Mouse (Mus musculus) lung, embryonic 14.5 days (tissue): ENCODE measurements around the gene Smndc1. TPM values are rescaled to one million over a fixed set of nuclear protein-coding genes. Genes with fewer than 3 reads are reported as not detected.

ENCODE experiments used
- ATAC-seq: fragments of 200-750 bp; cut with Nextera tagmentation; 2 replicates; pipeline ENCODE4 v1.8.0; 2017; ENCODE audit warnings: mild to moderate bottlenecking, moderate TSS enrichment, moderate library complexity; ENCODE audit not compliant: insufficient read depth
- DNase-seq: peaks from one replicate; pipeline ENCODE4 v3.0.0-alpha.2; 2015
- H3K27ac ChIP-seq: fragments of 300-500 bp; sonication (generic); 2 replicates; pipeline ENCODE4 v1.5.1; 2014; ENCODE audit warnings: low read depth, mild to moderate bottlenecking, moderate library complexity
- H3K27me3 ChIP-seq: fragments of 300-500 bp; sonication (generic); 2 replicates; pipeline ENCODE4 v1.6.1; 2014; ENCODE audit warnings: low read length, control low read depth; ENCODE audit not compliant: insufficient read depth
- H3K36me3 ChIP-seq: fragments of 300-500 bp; sonication (generic); 2 replicates; pipeline ENCODE4 v1.6.1; 2014; ENCODE audit warnings: control low read depth; ENCODE audit not compliant: insufficient read depth
- H3K4me1 ChIP-seq: fragments of 300-500 bp; sonication (generic); 2 replicates; pipeline ENCODE4 v1.6.1; 2014; ENCODE audit warnings: antibody characterized with exemption, control low read depth; ENCODE audit not compliant: insufficient read depth
- H3K4me2 ChIP-seq: fragments of 300-500 bp; sonication (generic); 2 replicates; pipeline ENCODE4 v1.6.1; 2014; ENCODE audit warnings: mild to moderate bottlenecking
- H3K4me3 ChIP-seq: fragments of 300-500 bp; sonication (generic); 2 replicates; pipeline ENCODE4 v1.5.1; 2014; ENCODE audit warnings: low read depth, low read length
- H3K9ac ChIP-seq: fragments of 300-500 bp; sonication (generic); 2 replicates; pipeline ENCODE4 v1.6.1; 2014
- H3K9me3 ChIP-seq: fragments of 300-500 bp; sonication (generic); 2 replicates; pipeline ENCODE4 v1.6.1; 2016; ENCODE audit warnings: low read depth, low read length, control low read depth
- CTCF ChIP-seq: IDR thresholded peaks from 2 replicates; pipeline ENCODE4 v1.5.1; 2016; ENCODE audit warnings: antibody characterized with exemption, low read depth
- WGBS: fragments of 180-500 bp; shearing (Covaris S2); extraction: QIAGEN DNeasy Blood & Tissue Kit; methylation state at CpG from one replicate; pipeline ENCODE4 v1.1.7; 2014; 5-methylcytosine and 5-hydroxymethylcytosine counted together
- polyA plus RNA-seq: library from polyadenylated mRNA; unstranded; fragments of >200 nt; fragmentation: Nextera tagmentation; extraction: Ambion mirVana; gene quantifications from 2 replicates; pipeline ENCODE4 v1.2.1, GENCODE M21; 2014

Smndc1 gene
- polyA plus RNA-seq, 1 experiment from 2014 or later, result 45.8 TPM

DNA sequence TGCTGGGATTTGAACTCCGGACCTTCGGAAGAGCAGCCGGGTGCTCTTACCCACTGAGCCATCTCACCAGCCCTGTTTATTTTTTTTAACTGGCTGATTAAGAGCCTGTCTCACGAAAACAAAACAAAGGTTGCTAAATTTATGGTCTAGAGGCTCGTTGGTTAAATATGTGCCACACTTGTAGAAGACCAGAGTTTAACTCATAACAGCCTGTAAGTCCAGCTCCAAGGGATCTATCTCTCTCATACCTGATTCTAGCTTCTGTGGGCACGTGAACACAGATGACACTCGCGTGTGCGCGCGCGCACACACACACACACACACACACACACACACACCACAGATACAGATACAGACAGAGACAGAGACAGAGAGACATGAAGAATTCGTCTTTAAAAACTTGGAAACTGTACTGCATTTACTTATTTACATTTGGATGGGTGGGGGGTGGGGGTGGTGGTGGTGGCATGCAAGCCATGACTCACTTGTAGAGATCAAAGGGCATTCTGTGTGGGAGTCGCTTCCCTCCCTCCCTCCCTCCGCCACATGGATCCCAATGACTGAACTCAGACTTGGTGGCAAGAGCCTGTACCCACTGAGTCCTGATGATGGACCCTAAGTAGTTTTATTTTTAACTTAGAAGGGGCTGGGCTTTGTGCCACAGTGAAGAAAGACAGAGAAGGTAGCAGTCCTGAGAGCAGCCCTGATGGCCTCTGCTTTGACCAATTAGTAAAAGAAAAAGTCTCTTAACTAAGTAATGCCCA lies 23.4 kb upstream of the Smndc1 start:
- no peak overlapping the region for H3K9ac ChIP-seq
- no peak for TF ChIP-seq CTCF
- DNase-seq (no peak), ATAC-seq (no peak)
- H3K9me3 ChIP-seq, result no peaks in the 10 kb centered on the region
- H3K4me1 ChIP-seq, result peaks cover 12% of the 10 kb centered on the region
- no peaks in the 10 kb centered on the region for H3K36me3 ChIP-seq
- 75% methylated on average over 15 of the region's 15 CpGs for WGBS
- no peak overlapping the region for H3K4me2 ChIP-seq
- H3K27me3 ChIP-seq, result no peaks in the 10 kb centered on the region
- no peak overlapping the region for H3K4me3 ChIP-seq
- no peak overlapping the region for H3K27ac ChIP-seq

GRCm38 (mm10) chr19:53412149-53412848 lies 21.9 kb upstream of the Smndc1 start:
- peak; percentile 39; the same call in 1 of the 2 replicates for ATAC-seq
- H3K4me2 ChIP-seq, result no peak overlapping the region
- H3K4me3 ChIP-seq, result no peak overlapping the region
- DNase-seq, result peak; percentile 60
- no peak overlapping the region for H3K9ac ChIP-seq
- WGBS, result 17% methylated on average over 6 of the region's 6 CpGs
- H3K27ac ChIP-seq, result peak overlapping the region; percentile 78
- no peaks in the 10 kb centered on the region for H3K27me3 ChIP-seq
- TF ChIP-seq CTCF, result no peak
- peaks cover 12% of the 10 kb centered on the region for H3K4me1 ChIP-seq
- H3K36me3 ChIP-seq, result no peaks in the 10 kb centered on the region
- no peaks in the 10 kb centered on the region for H3K9me3 ChIP-seq

DNA sequence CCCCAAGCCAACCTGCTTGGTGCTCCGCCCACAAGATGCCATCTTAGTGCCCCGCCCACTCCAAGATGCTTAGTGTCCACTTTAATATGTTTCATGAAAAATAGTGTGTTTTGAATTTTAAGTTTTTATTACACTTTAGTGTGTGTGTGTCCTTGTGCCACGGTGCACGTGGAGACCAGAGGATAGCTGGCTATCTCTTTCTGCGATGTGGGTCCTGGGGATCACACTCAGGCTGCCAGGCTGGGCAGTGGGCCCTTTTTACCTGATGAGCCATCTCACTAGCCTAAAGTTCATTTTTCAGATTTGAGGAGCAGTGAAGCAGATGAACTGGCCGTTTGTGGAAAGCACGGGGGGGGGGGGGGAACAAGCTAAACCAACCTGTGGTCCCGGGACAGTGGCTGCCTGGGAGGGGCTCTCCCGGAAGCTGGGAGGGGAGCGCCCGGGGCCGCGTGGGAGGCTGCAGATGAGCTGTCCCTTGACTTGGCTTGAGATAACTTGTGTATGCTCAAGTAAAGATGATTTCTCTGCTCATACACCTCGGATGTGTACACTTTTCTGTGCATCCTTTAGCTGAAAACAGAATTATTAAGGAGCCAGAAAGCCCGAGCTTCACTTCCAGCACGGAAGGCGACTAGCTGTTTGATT lies 19.4 kb upstream of the Smndc1 start:
- DNase-seq (no peak), ATAC-seq (no peak)
- no peak overlapping the region for H3K9ac ChIP-seq
- no peak overlapping the region for H3K4me3 ChIP-seq
- no peak for TF ChIP-seq CTCF
- WGBS, result 45% methylated on average over 17 of the region's 17 CpGs
- H3K36me3 ChIP-seq, result no peaks in the 10 kb centered on the region
- no peaks in the 10 kb centered on the region for H3K27me3 ChIP-seq
- H3K9me3 ChIP-seq, result no peaks in the 10 kb centered on the region
- peak overlapping the region; percentile 29; the same call in 1 of the 2 replicates for H3K4me2 ChIP-seq
- H3K27ac ChIP-seq, result no peak overlapping the region
- peaks cover 12% of the 10 kb centered on the region for H3K4me1 ChIP-seq

DNA sequence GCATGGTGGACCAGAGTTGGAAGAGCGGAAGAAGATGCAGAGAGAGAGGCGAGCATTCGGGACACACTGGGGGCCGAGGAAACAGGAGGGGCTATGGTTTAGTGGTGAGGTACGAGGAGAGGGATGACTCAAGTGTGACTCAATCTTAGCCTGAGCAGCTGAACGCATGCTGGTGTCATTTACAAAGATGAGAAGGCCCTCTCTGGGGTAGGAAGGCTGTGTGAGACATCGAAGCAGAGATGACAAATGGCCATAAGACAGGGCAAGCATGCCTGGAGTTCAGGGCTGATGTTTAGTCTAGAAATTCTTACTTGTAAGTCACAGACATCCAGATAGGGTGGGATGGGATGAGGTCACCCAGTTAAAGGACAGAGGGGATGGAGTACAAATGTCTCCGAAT lies 18.0 kb upstream of the Smndc1 start:
- no peak for TF ChIP-seq CTCF
- Histone ChIP-seq H3K27ac (no peak overlapping the region), H3K36me3 (no peaks in the 10 kb centered on the region), H3K27me3 (no peaks in the 10 kb centered on the region), H3K4me1 (peaks cover 12% of the 10 kb centered on the region), H3K9me3 (no peaks in the 10 kb centered on the region), H3K4me3 (no peak overlapping the region), H3K9ac (no peak overlapping the region), H3K4me2 (no peak overlapping the region)
- peak; percentile 45; the same call in 1 of the 2 replicates for ATAC-seq
- WGBS, result 49% methylated on average over 8 of the region's 8 CpGs
- DNase-seq, result no peak

DNA sequence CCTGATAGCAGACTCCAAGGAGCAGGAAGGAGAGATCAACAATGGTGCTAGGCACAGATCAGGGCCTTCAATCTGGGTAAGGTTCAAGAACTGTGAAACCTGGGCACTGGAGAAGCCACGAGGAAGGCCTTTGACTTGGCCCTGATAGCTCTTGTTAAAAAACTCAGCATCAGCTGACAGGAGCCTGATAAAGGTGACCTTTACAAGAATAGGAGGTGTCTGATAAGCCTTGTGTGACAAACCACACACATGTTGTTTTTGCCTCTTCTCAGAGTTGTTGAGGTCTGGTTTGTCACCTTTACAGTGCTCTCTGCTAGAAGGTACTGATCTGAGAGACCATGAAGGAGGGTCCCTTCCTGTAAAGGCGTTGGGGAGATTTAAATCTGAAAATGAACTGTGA lies 17.0 kb upstream of the Smndc1 start:
- H3K9ac ChIP-seq, result no peak overlapping the region
- no peak for ATAC-seq
- no peaks in the 10 kb centered on the region for H3K36me3 ChIP-seq
- peaks cover 10% of the 10 kb centered on the region for H3K4me1 ChIP-seq
- no peaks in the 10 kb centered on the region for H3K27me3 ChIP-seq
- no peak for TF ChIP-seq CTCF
- no peak for DNase-seq
- no peak overlapping the region for H3K27ac ChIP-seq
- no peaks in the 10 kb centered on the region for H3K9me3 ChIP-seq
- whole genome bisulfite sequencing, result 52% methylated on average over 2 of the region's 2 CpGs
- no peak overlapping the region for H3K4me3 ChIP-seq
- no peak overlapping the region for H3K4me2 ChIP-seq

GRCm38 (mm10) chr19:53405810-53406209 lies 15.4 kb upstream of the Smndc1 start:
- DNase-seq, result no peak
- TF ChIP-seq CTCF, result no peak
- Histone ChIP-seq H3K9me3 (no peaks in the 10 kb centered on the region), H3K27me3 (no peaks in the 10 kb centered on the region), H3K4me1 (no peaks in the 10 kb centered on the region), H3K4me2 (no peak overlapping the region), H3K9ac (no peak overlapping the region), H3K36me3 (no peaks in the 10 kb centered on the region), H3K4me3 (no peak overlapping the region), H3K27ac (no peak overlapping the region)
- ATAC-seq, result no peak
- WGBS, result 42% methylated on average over 2 of the region's 2 CpGs

GRCm38 (mm10) chr19:53404837-53405356 lies 14.5 kb upstream of the Smndc1 start:
- TF ChIP-seq CTCF, result no peak
- Histone ChIP-seq H3K27ac (no peak overlapping the region), H3K4me1 (no peaks in the 10 kb centered on the region), H3K36me3 (no peaks in the 10 kb centered on the region), H3K27me3 (no peaks in the 10 kb centered on the region), H3K9me3 (no peaks in the 10 kb centered on the region), H3K4me2 (no peak overlapping the region), H3K4me3 (no peak overlapping the region), H3K9ac (no peak overlapping the region)
- 77% methylated on average over 18 of the region's 18 CpGs for WGBS
- no peak for ATAC-seq
- DNase-seq, result no peak
